Mouse (Mus musculus): ENCODE data around the gene Arrb1.

DNA sequence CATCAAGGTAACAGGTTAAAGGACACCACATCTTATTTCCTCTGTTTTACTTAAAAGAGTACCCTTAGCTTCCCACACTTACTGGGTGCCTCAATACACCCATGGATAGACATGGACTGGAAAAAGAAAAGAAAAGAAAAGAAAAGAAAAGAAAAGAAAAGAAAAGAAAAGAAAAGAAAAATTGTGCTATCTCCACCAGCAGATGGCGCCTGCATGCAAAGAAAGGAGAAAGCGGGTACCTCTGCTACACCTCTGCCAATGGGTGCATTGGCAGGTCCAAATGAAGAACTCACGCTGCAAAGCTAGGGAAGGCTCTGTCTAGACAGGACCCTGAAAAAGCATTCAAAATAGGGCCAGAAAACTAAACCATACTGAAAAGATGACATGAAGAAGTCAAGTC, 83.6 kb downstream of the Arrb1 start:
- TF ChIP-seq POLR2A (IDR thresholded peaks at IDR 0.05; ENCODE audit: control insufficient read depth, extremely low read depth, insufficient read depth, low read length, poor library complexity): no peak
- TF ChIP-seq CTCF (IDR thresholded peaks at IDR 0.05; ENCODE audit: borderline replicate concordance, control insufficient read depth, extremely low read depth, insufficient read depth, low read length, poor library complexity): no peak
